Mouse (Mus musculus) retina, postnatal 7 days (tissue): ENCODE data around the gene C1qtnf5.

ENCODE experiments used
- DNase-seq: peaks from one replicate; pipeline ENCODE4 v3.0.0-alpha.2; 2012; ENCODE audit warnings: low read depth, low spot score

Gene C1qtnf5

DNA sequence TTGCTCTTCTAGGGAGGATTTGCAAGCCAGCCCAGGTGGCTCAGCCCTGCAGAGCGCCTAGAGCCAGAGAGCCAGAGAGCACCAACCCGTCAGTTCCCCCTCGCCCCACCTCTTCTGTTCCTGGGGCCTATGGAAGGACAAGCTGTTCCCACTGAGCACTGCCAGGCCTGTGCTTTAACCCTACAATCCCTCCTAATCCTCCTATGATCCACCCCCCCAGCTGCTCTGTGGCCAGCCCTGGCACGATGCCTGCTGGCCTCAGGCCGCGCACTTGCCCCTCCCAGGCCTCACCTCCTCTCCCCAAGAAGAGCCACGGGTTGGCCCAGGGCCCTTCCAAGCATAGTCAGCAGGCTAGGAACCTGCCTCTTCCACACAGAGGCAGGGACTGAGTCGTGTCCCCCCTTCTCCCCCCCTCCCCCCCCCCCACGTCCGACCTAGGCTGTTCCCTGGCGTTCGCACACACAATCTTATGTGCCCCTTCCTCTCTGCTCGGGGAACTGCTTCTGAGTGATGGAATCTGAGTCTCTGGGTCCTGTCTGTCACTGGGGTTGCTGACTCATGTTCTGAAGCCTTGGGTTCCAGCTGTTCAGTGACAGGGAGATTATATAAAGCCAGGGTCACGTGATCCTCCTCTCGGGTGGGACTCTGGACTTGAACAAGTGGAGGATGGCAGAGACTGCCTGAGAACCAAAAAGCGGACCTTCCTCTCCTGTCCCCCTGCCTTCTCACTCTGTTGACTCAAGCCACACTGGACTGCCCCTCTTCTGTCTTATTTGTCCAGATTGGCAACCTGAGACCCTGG lies 27.9 kb upstream of the C1qtnf5 start:
- DNase-seq: peak; percentile 89

- no peak for DNase-seq
Measured at GRCm38 (mm10) chr9:44079997-44080780, 26.9 kb upstream of the C1qtnf5 start.

DNA sequence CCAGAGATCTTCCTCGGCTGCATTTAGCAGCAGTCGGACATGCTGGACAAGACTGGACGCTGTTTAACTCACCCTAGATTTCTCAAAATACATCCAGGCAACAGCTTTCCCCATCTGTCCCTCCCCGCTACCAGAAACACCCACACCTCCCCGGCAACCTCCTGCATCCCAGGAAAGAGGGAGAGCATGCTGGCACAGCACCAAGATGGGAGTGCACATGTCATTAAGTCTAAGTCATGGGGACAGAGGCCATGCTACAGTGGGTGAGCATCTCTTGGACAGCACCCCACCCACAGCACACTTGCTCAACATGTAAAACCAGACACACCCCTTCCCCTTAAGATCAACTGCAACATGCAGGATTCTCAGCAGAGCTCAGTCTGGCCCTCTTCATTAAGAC lies 26.1 kb upstream of the C1qtnf5 start:
- no peak for DNase-seq

- no peak for DNase-seq
Measured at GRCm38 (mm10) chr9:44081581-44081980, 25.5 kb upstream of the C1qtnf5 start.

DNA sequence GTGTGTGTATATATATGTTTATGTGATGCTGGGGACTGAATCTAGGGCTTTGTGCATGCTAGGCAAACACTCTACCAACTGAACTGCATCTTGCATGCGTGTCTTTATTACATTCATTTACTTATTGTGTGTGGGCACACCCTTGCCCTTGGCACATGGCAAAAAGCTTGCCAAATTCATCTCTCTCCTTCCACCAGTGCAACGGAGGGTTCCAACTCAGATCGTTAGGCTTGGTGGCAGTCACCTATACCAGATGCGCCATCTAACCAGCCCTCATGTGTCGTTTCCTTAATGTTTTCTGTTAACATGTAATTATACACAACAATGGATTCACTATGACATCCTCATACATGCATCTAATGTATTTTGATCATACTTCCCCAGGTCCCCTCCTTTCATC lies 24.8 kb upstream of the C1qtnf5 start:
- DNase-seq: no peak

DNA sequence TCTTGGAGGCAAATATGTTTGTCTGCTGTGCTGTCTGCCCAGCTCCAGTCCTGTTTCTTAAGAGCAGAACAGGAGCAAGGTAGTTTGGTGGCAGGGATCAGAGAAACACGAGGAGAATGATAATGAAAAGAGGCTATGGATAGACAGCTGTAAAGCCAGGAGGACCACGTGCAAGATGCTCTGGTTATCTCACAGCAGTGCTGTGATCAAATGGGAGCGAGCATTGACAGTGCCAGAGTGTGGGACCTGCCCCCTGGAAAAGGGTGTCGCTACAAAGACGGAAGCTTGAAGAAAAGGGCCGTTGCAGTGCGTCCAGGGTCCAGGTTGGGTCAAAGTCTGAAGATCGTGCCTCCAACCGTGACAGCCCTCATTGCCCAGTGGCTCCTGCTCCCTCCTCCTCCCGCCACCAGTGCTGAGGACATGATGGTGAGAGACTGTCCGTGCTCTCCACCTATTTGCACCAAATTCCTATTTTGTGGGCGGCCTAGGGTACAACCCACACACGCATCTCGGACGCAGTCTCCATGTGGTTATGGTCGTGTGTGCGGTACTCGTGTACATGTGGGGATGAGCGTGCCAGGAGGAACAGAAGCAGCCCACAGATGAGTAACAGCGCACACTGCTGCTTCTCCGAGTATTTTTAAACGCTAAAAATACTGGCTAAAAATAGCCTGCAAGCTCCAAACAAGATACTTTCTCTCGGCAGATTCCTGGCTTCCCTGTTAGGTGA lies 23.5 kb upstream of the C1qtnf5 start:
- DNase-seq: no peak

DNA sequence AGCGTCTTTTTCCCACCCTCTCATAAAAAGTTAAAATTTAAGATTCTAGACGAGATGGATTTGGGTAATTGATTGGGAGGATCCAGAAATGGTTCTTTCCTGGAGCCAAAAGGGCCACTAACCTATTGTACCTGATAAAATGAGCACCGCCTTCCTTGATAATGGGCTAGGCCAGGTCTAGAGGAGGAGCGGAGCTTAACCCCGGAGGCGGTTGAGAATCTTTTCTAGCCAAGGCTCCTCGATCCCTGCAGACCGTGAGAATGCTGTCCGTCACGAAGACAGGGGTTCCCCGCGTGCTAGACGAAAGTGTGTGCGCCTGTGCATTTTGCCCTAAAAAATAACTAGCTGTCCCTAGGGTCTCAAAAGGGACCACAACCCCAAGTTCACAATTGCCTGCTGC lies 22.8 kb upstream of the C1qtnf5 start:
- DNase-seq: no peak

GRCm38 (mm10) chr9:44084659-44085229 lies 22.3 kb upstream of the C1qtnf5 start:
- peak; percentile 72 for DNase-seq

- no peak for DNase-seq
Measured at GRCm38 (mm10) chr9:44085276-44085675, 21.8 kb upstream of the C1qtnf5 start.

GRCm38 (mm10) chr9:44085741-44086665 lies 21.0 kb upstream of the C1qtnf5 start:
- DNase-seq: no peak

DNA sequence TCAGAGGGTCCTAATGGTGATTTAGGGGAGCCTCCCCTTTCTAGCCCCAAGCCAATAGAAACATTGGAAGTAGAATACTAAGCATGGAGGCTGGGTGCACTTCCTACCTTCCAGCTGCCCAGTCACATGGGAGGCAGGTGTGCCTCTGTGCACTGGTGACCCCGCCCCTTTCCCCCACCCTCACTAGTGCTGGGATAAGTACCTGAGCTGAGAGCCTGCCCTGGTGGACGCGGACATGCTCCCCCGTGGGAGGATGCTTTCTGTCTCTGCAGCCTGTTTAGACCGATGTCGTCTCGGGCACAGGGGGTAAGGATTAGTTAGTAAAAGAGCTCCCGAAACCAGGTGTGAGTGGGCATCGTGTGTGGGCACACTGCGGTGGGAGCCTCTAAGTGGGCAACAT lies 20.1 kb upstream of the C1qtnf5 start:
- DNase-seq: no peak

GRCm38 (mm10) chr9:44087761-44088455 lies 19.1 kb upstream of the C1qtnf5 start:
- DNase-seq: no peak

DNA sequence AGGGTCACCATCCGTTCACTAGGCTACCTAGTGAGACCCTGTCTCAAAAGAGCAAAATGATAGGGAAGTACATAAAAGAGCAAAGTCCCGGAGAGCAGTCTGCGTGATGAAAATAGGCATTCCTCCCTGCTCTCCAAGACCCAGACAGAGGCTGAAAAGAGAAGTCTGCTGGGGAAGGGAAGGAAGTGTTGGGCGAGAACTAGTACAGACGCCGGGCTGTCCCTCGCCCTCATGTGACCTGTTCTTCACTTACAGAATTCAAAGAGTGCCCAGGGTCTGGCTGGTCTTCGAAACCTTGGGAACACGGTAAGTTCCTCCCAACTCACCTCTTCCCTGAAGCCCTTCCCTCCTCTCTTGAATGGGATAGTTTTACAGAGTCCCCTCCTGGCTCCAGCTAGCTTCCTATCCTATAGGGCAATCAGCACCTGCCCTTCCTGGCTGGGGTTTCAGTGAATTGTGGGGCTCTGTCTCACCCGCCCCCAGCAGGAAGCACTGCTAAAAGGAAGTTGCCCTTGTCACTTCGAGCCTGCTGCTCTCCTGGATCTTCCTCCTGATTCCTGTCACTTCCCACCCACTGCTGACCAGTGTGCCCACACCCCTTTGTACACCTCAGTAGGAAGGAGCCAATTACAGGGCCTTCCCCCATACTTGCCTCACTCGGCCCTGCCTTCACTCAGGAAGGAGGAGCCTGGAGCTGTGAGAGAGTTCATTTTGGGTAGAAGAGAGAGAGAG lies 18.0 kb upstream of the C1qtnf5 start:
- DNase-seq: no peak

DNA sequence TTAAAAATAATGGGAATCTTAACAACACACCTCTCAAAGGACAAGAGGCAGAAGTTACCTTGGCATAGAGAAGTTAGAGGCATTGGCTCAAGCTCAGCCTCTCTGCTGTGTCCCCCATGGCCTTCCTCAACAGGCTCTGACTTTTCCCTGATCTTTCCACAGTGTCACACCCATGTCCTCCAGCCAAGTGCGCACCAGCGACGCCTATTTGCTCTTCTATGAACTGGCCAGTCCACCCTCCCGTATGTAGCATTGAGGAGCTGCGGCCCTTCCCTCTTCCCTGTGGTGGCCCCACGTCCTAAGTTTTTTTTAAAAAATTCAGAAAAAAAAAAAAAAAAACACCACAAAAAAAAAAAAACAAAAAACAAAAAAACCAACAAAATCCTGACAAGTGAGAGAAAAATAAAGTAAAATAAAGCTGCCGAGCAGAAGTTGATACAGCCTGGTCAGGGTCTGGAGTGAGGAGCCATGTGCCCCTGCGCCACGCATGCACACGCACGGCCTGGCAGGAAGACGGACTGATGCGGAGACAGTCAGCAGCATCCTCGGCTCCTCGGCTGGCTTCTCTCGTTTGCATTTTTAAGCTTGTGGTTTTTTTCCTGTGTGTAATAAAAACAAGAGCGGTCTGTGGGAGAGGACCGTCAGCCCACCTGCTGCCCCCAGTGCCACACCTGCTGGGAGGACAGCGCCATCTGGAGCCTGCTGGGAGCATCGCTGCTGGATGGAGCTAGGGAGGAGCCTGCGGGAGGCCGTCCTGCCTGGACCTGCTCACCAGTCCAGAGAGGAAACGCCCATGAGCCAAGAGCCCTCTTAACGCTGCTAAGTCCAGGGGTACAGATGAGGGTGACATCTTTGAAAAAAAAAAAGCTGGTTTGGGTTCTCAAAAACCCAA lies 13.2 kb upstream of the C1qtnf5 start:
- peak; percentile 76 for DNase-seq

DNA sequence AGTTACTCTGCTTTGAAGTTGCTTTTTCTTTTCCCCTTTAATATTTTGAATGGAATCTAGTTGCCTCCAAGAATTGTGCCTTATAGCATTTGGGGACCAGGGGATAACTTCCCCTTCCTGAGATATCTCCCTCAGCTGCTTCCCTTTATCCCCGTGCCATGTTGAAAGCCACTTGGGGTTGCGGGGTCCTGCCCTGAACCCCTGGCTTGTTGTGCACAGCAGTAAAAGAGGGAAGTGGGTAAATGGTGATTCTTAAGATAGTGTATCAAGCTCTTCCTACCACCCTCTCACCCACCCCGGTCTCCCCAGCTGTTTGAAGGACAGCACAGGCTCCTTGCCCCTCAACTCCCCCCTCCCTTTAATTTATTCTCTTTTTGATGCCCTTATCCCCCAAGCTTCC lies 12.3 kb upstream of the C1qtnf5 start:
- DNase-seq: no peak

- no peak for DNase-seq
Measured at GRCm38 (mm10) chr9:44095781-44096180, 11.3 kb upstream of the C1qtnf5 start.

DNA sequence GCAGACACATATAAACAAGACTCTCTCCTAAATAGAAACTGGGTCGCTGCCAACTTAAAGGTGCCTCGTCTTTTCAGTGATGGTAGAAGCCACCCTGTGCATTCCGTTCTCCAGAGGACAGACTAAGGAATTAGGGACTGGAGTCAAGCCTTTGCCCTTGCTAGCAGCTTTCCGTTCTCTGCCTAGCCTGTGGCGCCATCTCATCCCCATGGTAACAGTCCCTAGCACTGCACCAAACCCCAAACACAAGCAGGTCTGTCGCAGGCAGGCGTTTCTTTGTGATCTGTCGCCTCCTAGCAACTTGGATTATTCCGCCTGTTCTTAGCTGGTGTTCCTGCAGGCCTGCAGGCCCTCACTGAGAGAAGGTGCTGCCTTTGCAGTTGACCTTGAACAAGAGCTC lies 10.5 kb upstream of the C1qtnf5 start:
- no peak for DNase-seq

DNA sequence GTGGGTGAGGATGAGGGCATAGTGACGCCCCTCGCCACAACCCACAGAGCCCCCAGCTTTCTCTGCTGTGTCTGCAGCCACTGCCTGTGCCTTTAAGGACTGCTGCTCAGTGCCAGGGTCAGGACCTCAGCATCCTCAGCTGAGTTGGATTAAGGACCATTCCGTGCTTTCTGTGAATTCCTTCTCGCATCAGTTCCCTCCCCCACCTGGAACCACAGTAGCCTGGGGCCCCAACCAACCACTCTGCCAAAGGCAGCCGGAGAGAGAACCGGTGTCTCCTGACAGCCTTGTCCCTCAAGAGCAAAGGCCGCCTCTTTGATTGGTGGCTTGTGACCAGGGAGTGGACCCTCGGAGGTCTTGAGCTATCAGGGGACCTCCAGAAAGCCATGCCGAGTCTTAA lies 5.6 kb upstream of the C1qtnf5 start, which contains the start of gene Mfrp:
Mfrp (plus strand) TSS at position 240 of the 400 bp plus-strand sequence.
- DNase-seq: no peak
